Mouse (Mus musculus) lung, postnatal 0 days (tissue): ENCODE data around the gene Trio. TPM values are rescaled to one million over a fixed set of nuclear protein-coding genes. Genes with fewer than 3 reads are reported as not detected.
A peak's percentile ranks its signal among the peaks of the same experiment; 100 is the strongest.

Experiments used
- ATAC-seq: fragments of 200-750 bp; cut with Nextera tagmentation; 2 replicates; pipeline ENCODE4 v1.8.0; 2017; ENCODE audit warnings: moderate library complexity
- DNase-seq: peaks from one replicate; pipeline ENCODE4 v3.0.0-alpha.2; 2016; ENCODE audit warnings: low spot score
- H3K27ac ChIP-seq: fragments of 300-500 bp; sonication (generic); 2 replicates; pipeline ENCODE4 v1.5.1; 2014; ENCODE audit warnings: antibody characterized with exemption, mild to moderate bottlenecking, low read length, mixed read lengths
- H3K27me3 ChIP-seq: fragments of 300-500 bp; sonication (generic); replicated peaks from 2 replicates; pipeline ENCODE4 v1.6.1; 2014; ENCODE audit warnings: low read length, mixed read lengths; ENCODE audit not compliant: insufficient read depth
- H3K36me3 ChIP-seq: fragments of 300-500 bp; sonication (generic); 2 replicates; pipeline ENCODE4 v1.6.1; 2014; ENCODE audit warnings: low read length, mixed read lengths; ENCODE audit not compliant: insufficient read depth
- H3K4me1 ChIP-seq: fragments of 300-500 bp; sonication (generic); 2 replicates; pipeline ENCODE4 v1.6.1; 2014; ENCODE audit warnings: antibody characterized with exemption, low read depth, low read length, mixed read lengths; ENCODE audit not compliant: insufficient read depth
- H3K4me2 ChIP-seq: fragments of 300-500 bp; sonication (generic); replicated peaks from 2 replicates; pipeline ENCODE4 v1.6.1; 2014; ENCODE audit warnings: low read depth, mild to moderate bottlenecking, low read length, moderate library complexity, mixed read lengths
- H3K4me3 ChIP-seq: fragments of 300-500 bp; sonication (generic); 2 replicates; pipeline ENCODE4 v1.5.1; 2014; ENCODE audit warnings: low read depth, low read length
- H3K9ac ChIP-seq: fragments of 300-500 bp; sonication (generic); replicated peaks from 2 replicates; pipeline ENCODE4 v1.6.1; 2014; ENCODE audit warnings: low read depth, mild to moderate bottlenecking
- H3K9me3 ChIP-seq: fragments of 300-500 bp; sonication (generic); 2 replicates; pipeline ENCODE4 v1.6.1; 2016; ENCODE audit warnings: low read length, mixed read lengths
- CTCF ChIP-seq: IDR thresholded peaks from 2 replicates; pipeline ENCODE4 v1.5.1; 2016; ENCODE audit warnings: antibody characterized with exemption, mild to moderate bottlenecking
- EP300 ChIP-seq: IDR thresholded peaks from 2 replicates; pipeline ENCODE4 v1.6.1; 2016; ENCODE audit warnings: antibody characterized with exemption, mild to moderate bottlenecking, control low read depth
- WGBS: fragments of 180-500 bp; shearing (Covaris S2); extraction: QIAGEN DNeasy Blood & Tissue Kit; methylation state at CpG from one replicate; pipeline ENCODE4 v1.1.7; 2014; 5-methylcytosine and 5-hydroxymethylcytosine counted together
- polyA plus RNA-seq: library from polyadenylated mRNA; unstranded; fragments of >200 nt; fragmentation: Nextera tagmentation; extraction: Ambion mirVana; gene quantifications from 2 replicates; pipeline ENCODE4 v1.2.1, GENCODE M21; 2015

Gene Trio
- polyA plus RNA-seq, 1 experiment from 2014 or later = 15.6 TPM

- TF ChIP-seq CTCF (no peak), EP300 (no peak)
- H3K4me3 ChIP-seq = no peak overlapping the region
- H3K27me3 ChIP-seq = no peaks in the 10 kb centered on the region
- H3K36me3 ChIP-seq = peaks cover under 1% of the 10 kb centered on the region; the same call in 1 of the 2 replicates
- H3K9ac ChIP-seq = no peak overlapping the region
- no peak overlapping the region for H3K27ac ChIP-seq
- H3K4me1 ChIP-seq = no peaks in the 10 kb centered on the region; the same call in 1 of the 2 replicates
- WGBS = 63% methylated on average over 3 of the region's 3 CpGs
- no peaks in the 10 kb centered on the region for H3K9me3 ChIP-seq
- DNase-seq (no peak), ATAC-seq (no peak)
- no peak overlapping the region for H3K4me2 ChIP-seq
Measured at GRCm38 (mm10) chr15:27883881-27884280, 141.8 kb downstream of the Trio start.

- H3K9ac ChIP-seq = no peak overlapping the region
- H3K4me2 ChIP-seq = no peak overlapping the region
Measured at GRCm38 (mm10) chr15:27882898-27883297, 142.8 kb downstream of the Trio start.

DNA sequence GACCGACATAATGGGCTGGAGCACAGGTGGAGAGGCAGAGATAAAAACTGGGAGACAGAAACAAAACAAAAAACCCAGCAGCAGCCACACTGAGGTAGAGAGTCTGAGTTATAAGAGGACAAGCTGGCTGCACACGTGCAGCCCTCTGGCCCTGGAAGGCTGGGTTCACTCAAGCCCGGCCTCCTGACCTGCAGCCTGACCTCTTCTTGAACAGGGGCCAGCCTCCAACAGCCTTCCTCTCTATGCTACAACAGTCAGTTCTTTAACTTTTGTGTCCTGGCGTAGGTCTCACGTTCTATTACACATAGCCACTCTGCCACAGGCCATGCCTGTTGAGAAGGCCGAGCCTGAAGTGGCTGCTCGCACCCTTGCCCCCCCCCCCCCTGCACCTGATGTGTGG is 147.8 kb downstream of the Trio start:
- 0 out of 2 replicates have a peak, but pooled peaks cover 5% of the 10 kb centered on the region for H3K36me3 ChIP-seq
- ATAC-seq = 0 out of 2 replicates have a peak, but pooled peaks have one; percentile 15
- no peak overlapping the region for H3K9ac ChIP-seq
- no peak overlapping the region for H3K4me2 ChIP-seq
- no peak overlapping the region for H3K4me3 ChIP-seq
- no peak for DNase-seq
- no peaks in the 10 kb centered on the region; the same call in 1 of the 2 replicates for H3K4me1 ChIP-seq
- no peak overlapping the region for H3K27ac ChIP-seq
- no peak for TF ChIP-seq EP300
- TF ChIP-seq CTCF = no peak
- no peaks in the 10 kb centered on the region for H3K9me3 ChIP-seq
- no peaks in the 10 kb centered on the region for H3K27me3 ChIP-seq
- 49% methylated on average over 6 of the region's 7 CpGs for WGBS

More at GRCm38 (mm10) chr15:27882898-27883297, 142.8 kb downstream of the Trio start:
- 89% methylated on average over 14 of the region's 14 CpGs for WGBS
- Histone ChIP-seq H3K4me1 (no peaks in the 10 kb centered on the region; the same call in 1 of the 2 replicates), H3K4me3 (no peak overlapping the region), H3K27ac (no peak overlapping the region), H3K9me3 (no peaks in the 10 kb centered on the region), H3K27me3 (no peaks in the 10 kb centered on the region), H3K36me3 (no peaks in the 10 kb centered on the region)
- TF ChIP-seq EP300 = no peak
- no peak for TF ChIP-seq CTCF
- ATAC-seq (no peak), DNase-seq (no peak)

- H3K27ac ChIP-seq = no peak overlapping the region
- peak; percentile 56 for ATAC-seq
- 57% methylated on average over 10 of the region's 10 CpGs for WGBS
- TF ChIP-seq CTCF (no peak), EP300 (no peak)
- no peak overlapping the region for H3K4me3 ChIP-seq
- DNase-seq = peak; percentile 55
- no peak overlapping the region for H3K4me2 ChIP-seq
- H3K36me3 ChIP-seq = 0 out of 2 replicates have a peak, but pooled peaks cover 5% of the 10 kb centered on the region
- no peaks in the 10 kb centered on the region for H3K9me3 ChIP-seq
- no peaks in the 10 kb centered on the region for H3K4me1 ChIP-seq
- H3K27me3 ChIP-seq = no peaks in the 10 kb centered on the region
- H3K9ac ChIP-seq = no peak overlapping the region
Measured at GRCm38 (mm10) chr15:27876327-27876726, 149.3 kb downstream of the Trio start.

- Histone ChIP-seq H3K9ac (no peak overlapping the region), H3K27ac (no peak overlapping the region), H3K9me3 (no peaks in the 10 kb centered on the region), H3K4me1 (no peaks in the 10 kb centered on the region), H3K36me3 (peaks cover 9% of the 10 kb centered on the region; the same call in 1 of the 2 replicates), H3K4me3 (no peak overlapping the region), H3K4me2 (no peak overlapping the region), H3K27me3 (no peaks in the 10 kb centered on the region)
- ATAC-seq (no peak), DNase-seq (no peak)
- TF ChIP-seq CTCF (no peak), EP300 (no peak)
- 75% methylated on average over 9 of the region's 9 CpGs for WGBS
Measured at GRCm38 (mm10) chr15:27875753-27876152, 149.9 kb downstream of the Trio start.

DNA sequence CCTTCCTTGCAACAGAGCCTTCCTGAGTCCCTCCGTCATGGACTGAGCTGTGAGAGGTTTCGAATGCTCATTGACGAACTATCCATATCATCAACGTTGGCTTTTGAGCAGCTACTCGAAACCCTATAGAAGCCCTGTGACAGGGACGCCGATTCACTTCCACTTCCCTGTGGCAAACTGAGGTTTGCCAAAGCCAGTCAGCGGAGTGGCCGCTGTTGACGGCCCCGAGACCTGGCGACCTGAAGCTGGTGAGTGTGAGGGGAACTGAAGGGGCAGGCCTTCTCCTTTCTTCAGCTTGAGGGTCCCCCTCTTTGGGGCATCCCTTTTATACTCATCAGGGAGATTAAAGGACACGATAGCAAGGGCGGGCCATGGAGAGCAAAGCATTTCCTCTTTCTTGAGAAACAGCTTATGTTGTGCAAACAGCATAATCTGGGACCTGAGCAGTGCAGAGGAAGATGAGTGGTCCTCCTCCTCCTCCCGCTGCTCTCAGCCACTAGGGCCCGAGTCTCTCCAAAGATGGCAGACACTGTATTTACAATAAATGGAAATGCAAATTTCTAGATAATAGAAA is 151.8 kb downstream of the Trio start:
- H3K27me3 ChIP-seq = no peaks in the 10 kb centered on the region
- no peak overlapping the region for H3K27ac ChIP-seq
- H3K36me3 ChIP-seq = peaks cover 15% of the 10 kb centered on the region; the same call in 1 of the 2 replicates
- DNase-seq (peak; percentile 25), ATAC-seq (no peak)
- H3K4me2 ChIP-seq = no peak overlapping the region
- no peaks in the 10 kb centered on the region for H3K4me1 ChIP-seq
- no peaks in the 10 kb centered on the region for H3K9me3 ChIP-seq
- H3K9ac ChIP-seq = no peak overlapping the region
- 79% methylated on average over 16 of the region's 16 CpGs for whole genome bisulfite sequencing
- H3K4me3 ChIP-seq = no peak overlapping the region
- no peak for TF ChIP-seq EP300
- TF ChIP-seq CTCF = no peak
